Mouse (Mus musculus) adrenal gland, adult 8-10 months (tissue): ENCODE measurements around the gene Cd200r4. TPM values are rescaled to one million over a fixed set of nuclear protein-coding genes. Genes with fewer than 3 reads are reported as not detected.

Experiments used
- DNase-seq: peaks from one replicate; pipeline ENCODE4 v3.0.0; 2022
- total RNA-seq, 4 experiments: library from RNA; stranded (reverse); gene quantifications; 2 replicates each; pipeline ENCODE4 v1.2.4; 2022

Cd200r4 gene
- total RNA-seq, 4 experiments from 2014 or later, result 0.43 TPM; not detected in 3

DNA sequence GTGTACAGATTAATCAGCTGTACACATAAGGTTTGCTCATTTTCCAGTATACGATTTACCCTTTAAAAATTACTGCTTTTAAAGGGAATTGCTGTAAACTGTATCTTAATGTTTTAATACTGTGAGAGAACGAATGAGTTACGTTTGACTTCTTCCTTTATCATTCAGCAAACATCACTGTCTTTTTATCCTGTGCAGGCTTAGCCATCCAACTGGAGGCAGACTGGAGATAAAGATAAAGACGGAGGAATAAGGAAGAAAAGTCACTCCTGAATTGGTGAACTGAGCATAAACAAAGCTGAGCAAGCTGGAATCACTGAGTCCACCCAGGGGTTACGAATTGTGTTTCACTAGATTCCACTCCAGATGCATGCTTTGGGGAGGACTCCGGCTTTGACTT, 66.1 kb downstream of the Cd200r4 start:
- DNase-seq, result no peak

Other genes with a start within 250 kb of the Cd200r4 start
- gene Nepro, start 87.4 kb upstream of the Cd200r4 start, total RNA-seq, result 10 to 100 TPM; 10.8 to 13.6 (median 12.1) TPM
- 10 to 100 TPM; 19.0 to 22.6 (median 20.6) TPM for gene Gtpbp8, start 65.4 kb upstream of the Cd200r4 start, total RNA-seq
- gene Cd200r1, start 46.0 kb upstream of the Cd200r4 start, total RNA-seq, result 1 to 10 TPM in 1 of 4 experiments, under 1 TPM in 3; 0.29 to 1.0 (median 0.51) TPM
- gene Cd200r2, start 55.4 kb downstream of the Cd200r4 start, total RNA-seq, result not detected
- gene Cd200r3, start 131.9 kb downstream of the Cd200r4 start, total RNA-seq, result under 1 TPM in 1 of 4 experiments, not detected in 3; 0.22 TPM